Mouse (Mus musculus) ES-E14 (cell line): ENCODE measurements around the gene Mrc1. TPM values are rescaled to one million over a fixed set of nuclear protein-coding genes. Genes with fewer than 3 reads are reported as not detected.

Experiments
- DNase-seq: peaks from one replicate; pipeline ENCODE4 v3.0.0-alpha.2; 2013; ENCODE audit warnings: low read depth, low spot score
- H3K27ac ChIP-seq: 2 replicates; pipeline ENCODE4 v1.5.1; 2012; ENCODE audit warnings: low read depth, mild to moderate bottlenecking, low read length, moderate library complexity, mixed read lengths; ENCODE audit not compliant: poor library complexity, insufficient read depth, severe bottlenecking
- H3K36me3 ChIP-seq: 2 replicates; pipeline ENCODE4 v1.6.1; 2012; ENCODE audit warnings: mild to moderate bottlenecking, low read length, moderate library complexity, mixed read lengths; ENCODE audit not compliant: control insufficient read depth, poor library complexity, insufficient read depth, severe bottlenecking
- H3K4me1 ChIP-seq, 2 experiments: fragments of 150-350 bp in 1 of 2; sonication (generic) in 1 of 2; 2 replicates each; pipeline ENCODE4 v1.6.1; 2012; ENCODE audit warnings: low read length in 2 of 2, mild to moderate bottlenecking in 1 of 2, mixed read lengths in 1 of 2; ENCODE audit not compliant: control insufficient read depth in 2 of 2, insufficient read depth in 2 of 2, poor library complexity in 1 of 2
- H3K4me3 ChIP-seq, 2 experiments: fragments of 150-350 bp in 1 of 2; sonication (generic) in 1 of 2; 2 replicates each; pipeline ENCODE4 v1.5.1; 2012; ENCODE audit warnings: low read length in 2 of 2, low read depth in 1 of 2, mild to moderate bottlenecking in 1 of 2, mixed read lengths in 1 of 2; ENCODE audit not compliant: insufficient read depth in 1 of 2, poor library complexity in 1 of 2, severe bottlenecking in 1 of 2
- H3K9ac ChIP-seq: 2 replicates; pipeline ENCODE4 v1.6.1; 2012; ENCODE audit warnings: low read depth, mild to moderate bottlenecking, low read length, mixed read lengths; ENCODE audit not compliant: poor library complexity, insufficient read depth, severe bottlenecking
- H3K9me3 ChIP-seq: fragments of 150-350 bp; sonication (generic); 2 replicates; pipeline ENCODE4 v1.6.1; 2012; ENCODE audit warnings: low read depth, mild to moderate bottlenecking, low read length; ENCODE audit not compliant: control insufficient read depth, insufficient read depth
- CHD2 ChIP-seq: IDR thresholded peaks from 2 replicates; pipeline ENCODE4 v1.6.1; 2014; ENCODE audit warnings: mild to moderate bottlenecking, low read depth, low read length, inconsistent platforms
- HCFC1 ChIP-seq: IDR thresholded peaks from 2 replicates; pipeline ENCODE4 v1.6.1; 2012; ENCODE audit warnings: low read length, inconsistent platforms, borderline replicate concordance; ENCODE audit not compliant: insufficient read depth
- MAFK ChIP-seq: IDR thresholded peaks from 2 replicates; pipeline ENCODE4 v1.6.1; 2014; ENCODE audit warnings: mild to moderate bottlenecking, low read depth, low read length, inconsistent platforms; ENCODE audit not compliant: insufficient read depth
- ZC3H11A ChIP-seq: IDR thresholded peaks from 2 replicates; pipeline ENCODE4 v1.6.1; 2012; ENCODE audit warnings: low read depth, mild to moderate bottlenecking, inconsistent platforms, low read length, borderline replicate concordance
- ZNF384 ChIP-seq: IDR thresholded peaks from 2 replicates; pipeline ENCODE4 v1.6.1; 2012; ENCODE audit warnings: low read depth, low read length, inconsistent platforms
- in situ Hi-C, 2 experiments: fragments of 600-800 bp; cut with MboI; formaldehyde crosslinking; loops; one replicate each; pipeline ENCODE4 v1.15.1; 2025; ENCODE audit warnings: low sequenced_read_pairs in 2 of 2, inconsistent platforms in 1 of 2; ENCODE audit not compliant: unreplicated experiment in 2 of 2
- total RNA-seq: library from RNA; depleted of rRNA; stranded (reverse); fragments of 300-350 nt; gene quantifications from 2 replicates; pipeline ENCODE4 v1.2.3, GENCODE M21; 2012

Mrc1 gene
- total RNA-seq, 1 experiment: 0.58 TPM

GRCm38 (mm10) chr2:14249839-14250564 lies 20.8 kb downstream of the Mrc1 start:
- no peak overlapping the region for H3K27ac ChIP-seq
- TF ChIP-seq ZC3H11A (no peak), HCFC1 (no peak), ZNF384 (no peak), CHD2 (no peak), MAFK (no peak)
- H3K4me3 ChIP-seq: no peak overlapping the region
- no peaks in the 10 kb centered on the region for H3K4me1 ChIP-seq
- no peak for DNase-seq
- H3K9me3 ChIP-seq: no peaks in the 10 kb centered on the region
- H3K9ac ChIP-seq: no peak overlapping the region
- in situ Hi-C loops: no loop called here
- no peaks in the 10 kb centered on the region for H3K36me3 ChIP-seq

GRCm38 (mm10) chr2:14251938-14252337 lies 22.7 kb downstream of the Mrc1 start:
- Histone ChIP-seq H3K36me3 (no peaks in the 10 kb centered on the region), H3K9me3 (no peaks in the 10 kb centered on the region), H3K27ac (no peak overlapping the region), H3K9ac (no peak overlapping the region), H3K4me1 (no peaks in the 10 kb centered on the region), H3K4me3 (no peak overlapping the region)
- in situ Hi-C loops: no loop called here
- TF ChIP-seq CHD2: no peak
- TF ChIP-seq ZNF384: no peak
- no peak for TF ChIP-seq MAFK
- TF ChIP-seq ZC3H11A: no peak
- TF ChIP-seq HCFC1: no peak
- no peak for DNase-seq

GRCm38 (mm10) chr2:14258345-14258850 lies 29.2 kb downstream of the Mrc1 start:
- in situ Hi-C loops: no loop called here
- Histone ChIP-seq H3K36me3 (no peaks in the 10 kb centered on the region), H3K9me3 (no peaks in the 10 kb centered on the region), H3K27ac (no peak overlapping the region), H3K4me3 (no peak overlapping the region), H3K4me1 (no peaks in the 10 kb centered on the region), H3K9ac (no peak overlapping the region)
- no peak for DNase-seq
- no peak for TF ChIP-seq MAFK
- TF ChIP-seq ZC3H11A: no peak
- no peak for TF ChIP-seq CHD2
- TF ChIP-seq ZNF384: no peak
- no peak for TF ChIP-seq HCFC1

GRCm38 (mm10) chr2:14262090-14262489 lies 32.9 kb downstream of the Mrc1 start:
- TF ChIP-seq ZC3H11A (no peak), HCFC1 (no peak), CHD2 (no peak), ZNF384 (no peak), MAFK (no peak)
- no peak for DNase-seq
- in situ Hi-C loops: no loop called here
- Histone ChIP-seq H3K36me3 (no peaks in the 10 kb centered on the region), H3K9ac (no peak overlapping the region), H3K9me3 (no peaks in the 10 kb centered on the region), H3K4me3 (no peak overlapping the region), H3K27ac (no peak overlapping the region), H3K4me1 (no peaks in the 10 kb centered on the region)

GRCm38 (mm10) chr2:14269160-14269559 lies 40.0 kb downstream of the Mrc1 start:
- in situ Hi-C loops: no loop called here
- Histone ChIP-seq H3K9me3 (no peaks in the 10 kb centered on the region), H3K4me1 (no peaks in the 10 kb centered on the region), H3K36me3 (no peaks in the 10 kb centered on the region), H3K4me3 (no peak overlapping the region), H3K9ac (no peak overlapping the region), H3K27ac (no peak overlapping the region)
- TF ChIP-seq ZC3H11A: no peak
- DNase-seq: no peak
